In genomic region chr15:95527461-95527947, GRCm38 (mm10) we compare ENCODE assay signal across 9 mouse cellular contexts. TPM values are rescaled to one million over a fixed set of nuclear protein-coding genes. Genes with fewer than 3 reads are reported as not detected.
DNase-seq lines count a peak whose midpoint lies in the region; ATAC-seq and TF ChIP-seq lines count a peak whose summit lies in the region.
"Had no signal": no experiment of that assay in that cellular context is flagged by ENCODE, and none has a peak within 500 bp of the region (broad histone marks: within the 10 kb centered on the region; RNA-seq: fewer than 3 reads in every experiment).

No protein-coding gene starts in this region.

- no peaks in the 10 kb centered on the region for H3K9me3 ChIP-seq in heart, embryonic 13.5 days
- H3K9me3 ChIP-seq in liver, embryonic 12.5 days (replicated peaks) = no peaks in the 10 kb centered on the region

- peak overlapping the region; percentile 95 for H3K4me2 ChIP-seq in heart, embryonic 13.5 days
- H3K4me2 ChIP-seq in liver, embryonic 12.5 days = peak overlapping the region; percentile 61

- no peak for TF ChIP-seq CTCF in embryonic fibroblast, embryonic 13.5 days (IDR thresholded peaks at IDR 0.05; ENCODE audit: borderline replicate concordance, insufficient read depth, low read length)
- no peak for TF ChIP-seq CTCF in thymus, adult 2 months (IDR thresholded peaks at IDR 0.05; ENCODE audit: borderline replicate concordance, control insufficient read depth, extremely low read depth, insufficient read depth, low read length, poor library complexity)

- 1% methylated on average over 28 of the region's 28 CpGs for WGBS in heart, embryonic 13.5 days
- WGBS in liver, embryonic 12.5 days (ENCODE audit: insufficient replicate concordance) = 1% methylated on average over 28 of the region's 28 CpGs
- WGBS in thymus, adult 2 months = 4% methylated on average over 28 of the region's 28 CpGs

- peaks cover 16% of the 10 kb centered on the region for H3K4me1 ChIP-seq in heart, embryonic 13.5 days
- no peaks in the 10 kb centered on the region; the same call in 1 of the 2 replicates for H3K4me1 ChIP-seq in embryonic fibroblast, embryonic 13.5 days (ENCODE audit: control insufficient read depth, insufficient read depth, low read length)
- no peaks in the 10 kb centered on the region for H3K4me1 ChIP-seq in liver, embryonic 12.5 days
- no peaks in the 10 kb centered on the region for H3K4me1 ChIP-seq in thymus, adult 2 months (replicated peaks; ENCODE audit: control insufficient read depth, insufficient read depth, low read length)

- no peak for ATAC-seq in heart, embryonic 13.5 days (ENCODE audit: extremely low read depth, insufficient number of reproducible peaks, low FRiP score, low TSS enrichment)
- ATAC-seq in liver, embryonic 12.5 days = no peak

- intact Hi-C loops in heart, postnatal 25 days (cut with DNase I) = no loop called here

- 0 out of 2 replicates have a peak overlapping the region, but pooled peaks have one; percentile 62 for H3K9ac ChIP-seq in heart, embryonic 13.5 days
- no peak overlapping the region for H3K9ac ChIP-seq in liver, embryonic 12.5 days

- H3K36me3 ChIP-seq in heart, embryonic 13.5 days = no peaks in the 10 kb centered on the region
- no peaks in the 10 kb centered on the region for H3K36me3 ChIP-seq in liver, embryonic 12.5 days
- no peaks in the 10 kb centered on the region for H3K36me3 ChIP-seq in thymus, adult 2 months (ENCODE audit: control insufficient read depth, insufficient read depth, low read length)
- H3K36me3 ChIP-seq: G1E had no signal

- no peak for TF ChIP-seq POLR2A in embryonic fibroblast, embryonic 13.5 days (IDR thresholded peaks at IDR 0.05; ENCODE audit: low read depth, low read length)
- no peak for TF ChIP-seq POLR2A in thymus, adult 2 months (IDR thresholded peaks at IDR 0.05; ENCODE audit: control insufficient read depth, extremely low read depth, insufficient read depth, low read length, poor library complexity)

- H3K27me3 ChIP-seq in heart, embryonic 13.5 days (replicated peaks) = peaks cover 66% of the 10 kb centered on the region
- peaks cover 39% of the 10 kb centered on the region for H3K27me3 ChIP-seq in liver, embryonic 12.5 days (replicated peaks)
- peaks cover 3% of the 10 kb centered on the region; the same call in 1 of the 2 replicates for H3K27me3 ChIP-seq in thymus, adult 2 months (ENCODE audit: control insufficient read depth, insufficient read depth, low read length)

- H3K27ac ChIP-seq in heart, embryonic 13.5 days (replicated peaks) = no peak overlapping the region
- no peak overlapping the region for H3K27ac ChIP-seq in embryonic fibroblast, embryonic 13.5 days (ENCODE audit: insufficient read depth, low read length)
- no peak overlapping the region for H3K27ac ChIP-seq in liver, embryonic 12.5 days
- no peak overlapping the region for H3K27ac ChIP-seq in thymus, adult 2 months (ENCODE audit: control insufficient read depth, insufficient read depth, low read length)

- no peak for DNase-seq in heart, postnatal 25 days (ENCODE audit: low spot score)
- DNase-seq in ES-CJ7 (ENCODE audit: low read depth, low spot score) = peak; percentile 32
- no peak for DNase-seq in urinary bladder, adult 2 months (ENCODE audit: low spot score)
- no peak for DNase-seq in yolk sac, embryonic 10.5 days (ENCODE audit: low spot score)
- DNase-seq in thymus, adult 2 months = no peak

- peak overlapping the region; percentile 58 for H3K4me3 ChIP-seq in heart, embryonic 13.5 days
- H3K4me3 ChIP-seq in embryonic fibroblast, embryonic 13.5 days (ENCODE audit: insufficient read depth, low read length) = peak overlapping the region; percentile 36
- H3K4me3 ChIP-seq in liver, embryonic 12.5 days = peak overlapping the region; percentile 49
- no peak overlapping the region for H3K4me3 ChIP-seq in thymus, adult 2 months (ENCODE audit: control insufficient read depth, insufficient read depth, low read length)

RNA-seq across cellular contexts. Expression of gene Nell2, which starts 0.9 kb away (rescaled TPM):
- 1.5 and 1.7 TPM in 2 replicates for polyA plus RNA-seq in heart, embryonic 13.5 days (2015; fragmentation: Nextera tagmentation; extraction: Ambion mirVana)
- total RNA-seq in heart, postnatal 25 days (2021) = not detected
- 3.1 and 4.2 TPM in 2 replicates for polyA plus RNA-seq in embryonic fibroblast, embryonic 13.5 days (2011; ENCODE audit: insufficient read length, low read depth, missing spikeins)
- polyA plus RNA-seq in liver, embryonic 12.5 days (2016; fragmentation: Nextera tagmentation; extraction: Ambion mirVana) = 1.1 and 1.8 TPM in 2 replicates
- 2.3 and 2.4 TPM in 2 replicates for polyA plus RNA-seq in urinary bladder, adult 2 months (2012; rRNA removed)
- 0.96 and 1.4 TPM in 2 replicates for polyA plus RNA-seq in thymus, adult 2 months (2012; rRNA removed)
- polyA plus RNA-seq: G1E had no signal
